Mouse (Mus musculus) kidney, postnatal 36 days (tissue): ENCODE results near the gene Uprt.

Source experiments
- DNase-seq, 2 experiments: peaks; one replicate each; pipeline ENCODE4 v3.0.0; 2021 to 2022; ENCODE audit warnings: mixed read lengths in 2 of 2

The Uprt gene

GRCm38 (mm10) chrX:104482572-104483443 is at the start of gene Uprt:
Gene Uprt, plus strand, starts transcription at chrX:104482818.
- DNase-seq, result peak; percentile 85 to 87

GRCm38 (mm10) chrX:104433456-104433855 is 49.2 kb upstream of the Uprt start:
- DNase-seq, result peak; percentile 21 to 39

- DNase-seq, result no peak
Observed at GRCm38 (mm10) chrX:104452433-104452832, 30.2 kb upstream of the Uprt start.

GRCm38 (mm10) chrX:104461755-104462154 is 20.9 kb upstream of the Uprt start:
- DNase-seq, result peak in 1 of 2 experiments; percentile 7

GRCm38 (mm10) chrX:104464376-104464775 is 18.2 kb upstream of the Uprt start:
- peak in 1 of 2 experiments; percentile 1 for DNase-seq

GRCm38 (mm10) chrX:104478041-104478440 is 4.6 kb upstream of the Uprt start:
- DNase-seq, result no peak

GRCm38 (mm10) chrX:104483444-104483808 is 808 bp downstream of the Uprt start:
- DNase-seq, result peak; percentile 18 to 29

GRCm38 (mm10) chrX:104485596-104485995 is 3.0 kb downstream of the Uprt start:
- no peak for DNase-seq

- DNase-seq, result no peak
Observed at GRCm38 (mm10) chrX:104488036-104488435, 5.4 kb downstream of the Uprt start.

- no peak for DNase-seq
Observed at GRCm38 (mm10) chrX:104488870-104489467, 6.4 kb downstream of the Uprt start.

- no peak for DNase-seq
Observed at GRCm38 (mm10) chrX:104489626-104490355, 7.2 kb downstream of the Uprt start.

GRCm38 (mm10) chrX:104501765-104502164 is 19.1 kb downstream of the Uprt start:
- no peak for DNase-seq

GRCm38 (mm10) chrX:104542635-104543034 is 60.0 kb downstream of the Uprt start:
- no peak for DNase-seq

- no peak for DNase-seq
Observed at GRCm38 (mm10) chrX:104543919-104544595, 61.4 kb downstream of the Uprt start.

GRCm38 (mm10) chrX:104545283-104545682 is 62.7 kb downstream of the Uprt start:
- no peak for DNase-seq
